ENCODE assay signal across 8 mouse cellular contexts in the genomic region with DNA sequence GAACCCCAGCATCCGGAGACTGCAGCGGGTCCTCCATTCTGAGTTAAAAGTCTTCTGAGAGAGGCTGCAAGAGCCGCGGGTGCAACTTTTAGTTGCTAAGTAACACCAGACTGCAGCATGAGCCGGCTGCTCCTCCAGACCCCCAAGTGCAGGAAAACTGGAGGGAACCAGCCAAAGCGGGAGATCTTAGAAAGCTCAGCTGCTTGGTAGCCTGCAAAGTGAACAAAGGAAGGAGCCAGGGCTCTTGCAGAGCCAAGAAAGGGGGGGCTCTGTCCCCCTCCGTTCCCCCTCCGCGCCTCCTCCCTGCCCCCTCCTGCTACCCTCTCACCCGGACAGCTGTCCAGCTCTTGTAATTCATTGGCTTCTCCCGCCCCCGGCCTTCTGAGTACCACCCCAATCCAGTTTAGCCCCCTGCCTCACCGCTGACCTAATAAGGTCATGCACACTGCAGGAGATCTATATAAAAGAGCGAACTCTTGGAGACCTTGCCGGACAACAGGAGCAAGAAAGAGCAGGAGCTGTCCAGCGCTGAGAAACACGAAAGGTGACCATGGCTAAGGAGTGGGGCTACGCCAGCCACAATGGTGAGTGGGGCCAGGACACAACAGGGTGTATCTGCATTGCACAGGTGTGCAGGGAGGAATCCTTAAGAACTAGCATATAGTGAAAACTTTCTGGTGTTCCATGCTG. TPM values are rescaled to one million over a fixed set of nuclear protein-coding genes. Genes with fewer than 3 reads are reported as not detected.
A peak's percentile ranks its signal among the peaks of the same experiment; 100 is the strongest.
DNase-seq lines count a peak whose midpoint lies in the region; ATAC-seq and TF ChIP-seq lines count a peak whose summit lies in the region.

A gene (plus strand): TSS at position 491 of the 690 bp plus-strand sequence.

- peak within 1 kb of the TSS; percentile 52 for H3K4me2 ChIP-seq in midbrain, postnatal 0 days (ENCODE audit: low read depth, low read length, poor library complexity, severe bottlenecking)

- H3K4me3 ChIP-seq in midbrain, postnatal 0 days (ENCODE audit: low read depth, low read length), result peak within 1 kb of the TSS; percentile 34

- DNase-seq in right cerebral cortex, postnatal 14 days, result peak; percentile 17
- no peak for DNase-seq in right cerebral cortex, postnatal 36 days (ENCODE audit: low spot score in 2 of 2)
- DNase-seq in embryo, embryonic 11 days, result peak; percentile 77
- no peak for DNase-seq in gonadal fat pad, adult 2 months (ENCODE audit: low read depth)
- DNase-seq in large intestine, adult 2 months (ENCODE audit: low read depth, low spot score), result no peak
- DNase-seq in midbrain, postnatal 0 days (ENCODE audit: low spot score), result peak; percentile 81
- no peak for DNase-seq in frontal cortex, postnatal 14 days (ENCODE audit: low spot score in 2 of 2)

- H3K27me3 ChIP-seq in midbrain, postnatal 0 days (ENCODE audit: insufficient read depth, low read length), result no peaks in the 10 kb centered on the region

- no peaks in the 10 kb centered on the region for H3K4me1 ChIP-seq in midbrain, postnatal 0 days (ENCODE audit: insufficient read depth, low read length)

- WGBS in large intestine, adult 2 months, result 10% methylated on average over 18 of the region's 18 CpGs
- 3% methylated on average over 15 of the region's 18 CpGs for WGBS in midbrain, postnatal 0 days

- no peak within 1 kb of the TSS for H3K27ac ChIP-seq in midbrain, postnatal 0 days (ENCODE audit: low read depth, low read length)

- peak within 1 kb of the TSS; percentile 65 for H3K9ac ChIP-seq in midbrain, postnatal 0 days (replicated peaks; ENCODE audit: low read length, poor library complexity, severe bottlenecking)

- TF ChIP-seq CTCF in midbrain, postnatal 0 days (IDR thresholded peaks at IDR 0.05), result no peak

- no peaks in the 10 kb centered on the region for H3K36me3 ChIP-seq in midbrain, postnatal 0 days (ENCODE audit: insufficient read depth, low read length)

- no peaks in the 10 kb centered on the region for H3K9me3 ChIP-seq in midbrain, postnatal 0 days (ENCODE audit: low read length)

- ATAC-seq in midbrain, postnatal 0 days (ENCODE audit: low FRiP score), result peak; percentile 95
- no peak for ATAC-seq in activated CD4-positive, CD25-positive, alpha-beta regulatory T cell, adult 4 months

RNA-seq across cellular contexts. Expression of the gene that starts here (rescaled TPM):
- polyA plus RNA-seq in gonadal fat pad, adult 2 months (2012; rRNA removed), result 5,534 and 7,454 TPM in 2 replicates
- polyA plus RNA-seq in large intestine, adult 2 months (2012; rRNA removed), result 78.1 and 79.5 TPM in 2 replicates
- total RNA-seq in midbrain, postnatal 0 days (2014; rRNA removed), result 0.99 and 1.3 TPM in 2 replicates
- polyA plus RNA-seq in midbrain, postnatal 0 days (2015; fragmentation: Nextera tagmentation; extraction: Ambion mirVana), result 1.7 and 2.5 TPM in 2 replicates
- polyA plus RNA-seq in activated CD4-positive, CD25-positive, alpha-beta regulatory T cell, adult 4 months (2017; shearing (Covaris generic)), result under 1 TPM in 1 of 2 experiments, not detected in 1; 0.52 TPM

Comparison
In these comparisons a context has a peak if more than half of its experiments do, and no peak if none do; other contexts are left out.
1. RNA of the gene that starts here (polyA plus RNA-seq): 5,534 to 7,454 TPM in gonadal fat pad, adult 2 months; 78.1 to 79.5 TPM in large intestine, adult 2 months, 1.7 to 2.5 TPM in midbrain, postnatal 0 days and 0.52 TPM in activated CD4-positive, CD25-positive, alpha-beta regulatory T cell, adult 4 months; every median in the first group is over 10 times any median in the second.
2. DNase-seq: peak in right cerebral cortex, postnatal 14 days (single experiment), embryo, embryonic 11 days (single experiment) and midbrain, postnatal 0 days (single experiment); none in right cerebral cortex, postnatal 36 days (0 of 2), gonadal fat pad, adult 2 months (single experiment), large intestine, adult 2 months (single experiment) and frontal cortex, postnatal 14 days (0 of 2).